Mouse (Mus musculus): ENCODE measurements around the gene Ing2.

DNA sequence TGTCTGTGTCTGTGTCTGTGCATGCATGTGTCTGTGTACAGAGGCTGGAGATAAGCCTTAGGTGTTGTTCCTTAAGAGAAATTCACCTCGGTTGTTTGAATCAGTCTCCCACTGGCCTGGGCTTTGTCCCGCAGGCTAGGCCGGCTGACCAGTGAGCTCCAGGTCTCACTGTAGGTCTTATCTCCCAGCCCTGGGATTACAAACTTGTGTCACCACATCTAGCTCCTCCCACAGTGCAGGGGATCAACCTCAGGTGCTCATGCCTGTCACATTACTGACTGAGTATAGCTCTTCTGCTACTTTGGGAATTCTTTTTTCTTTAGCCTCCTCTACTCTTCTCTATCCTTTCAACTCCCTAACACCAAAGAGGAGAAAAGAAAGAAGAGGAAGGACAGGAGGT is 20.9 kb downstream of the Ing2 start:
- TF ChIP-seq CTCF (IDR thresholded peaks at IDR 0.05; ENCODE audit: extremely low read depth, insufficient read length, insufficient replicate concordance, low read depth, low read length): no peak
- no peak for TF ChIP-seq POLR2A (IDR thresholded peaks at IDR 0.05; ENCODE audit: low read depth, low read length)

Measured in small intestine, adult 2 months (tissue).